Mouse (Mus musculus) heart, postnatal 0 days (tissue): ENCODE measurements around the gene Ppp2ca. TPM values are rescaled to one million over a fixed set of nuclear protein-coding genes. Genes with fewer than 3 reads are reported as not detected.

Experiments used
- ATAC-seq: fragments of 200-750 bp; cut with Nextera tagmentation; 2 replicates; pipeline ENCODE4 v1.8.0; 2017; ENCODE audit warnings: low read depth, moderate number of reproducible peaks, moderate library complexity; ENCODE audit not compliant: insufficient read depth
- DNase-seq: peaks from one replicate; pipeline ENCODE4 v3.0.0-alpha.2; 2016; ENCODE audit warnings: low spot score
- H3K27ac ChIP-seq: fragments of 300-500 bp; sonication (generic); 2 replicates; pipeline ENCODE4 v1.5.1; 2014; ENCODE audit warnings: low read depth, mild to moderate bottlenecking
- H3K27me3 ChIP-seq: fragments of 300-500 bp; sonication (generic); 2 replicates; pipeline ENCODE4 v1.6.1; 2014; ENCODE audit warnings: low read length, mixed read lengths; ENCODE audit not compliant: control insufficient read depth, insufficient read depth
- H3K36me3 ChIP-seq: fragments of 300-500 bp; sonication (generic); replicated peaks from 2 replicates; pipeline ENCODE4 v1.6.1; 2014; ENCODE audit warnings: low read length, mixed read lengths; ENCODE audit not compliant: control insufficient read depth, insufficient read depth
- H3K4me1 ChIP-seq: fragments of 300-500 bp; sonication (generic); 2 replicates; pipeline ENCODE4 v1.6.1; 2014; ENCODE audit warnings: antibody characterized with exemption; ENCODE audit not compliant: control insufficient read depth, insufficient read depth
- H3K4me2 ChIP-seq: fragments of 300-500 bp; sonication (generic); 2 replicates; pipeline ENCODE4 v1.6.1; 2014; ENCODE audit warnings: low read depth, mild to moderate bottlenecking, low read length, moderate library complexity
- H3K4me3 ChIP-seq: fragments of 300-500 bp; sonication (generic); 2 replicates; pipeline ENCODE4 v1.5.1; 2014; ENCODE audit warnings: low read depth, low read length
- H3K9ac ChIP-seq: fragments of 300-500 bp; sonication (generic); replicated peaks from 2 replicates; pipeline ENCODE4 v1.6.1; 2014; ENCODE audit warnings: low read depth, low read length, mixed read lengths
- H3K9me3 ChIP-seq: fragments of 300-500 bp; sonication (generic); replicated peaks from 2 replicates; pipeline ENCODE4 v1.6.1; 2016; ENCODE audit warnings: low read length; ENCODE audit not compliant: control insufficient read depth
- CTCF ChIP-seq: IDR thresholded peaks from 2 replicates; pipeline ENCODE4 v1.5.1; 2016; ENCODE audit warnings: antibody characterized with exemption, control low read depth, low read depth
- EP300 ChIP-seq: IDR thresholded peaks from 2 replicates; pipeline ENCODE4 v1.6.1; 2016; ENCODE audit warnings: antibody characterized with exemption, low read depth
- WGBS: fragments of 180-500 bp; shearing (Covaris S2); extraction: QIAGEN DNeasy Blood & Tissue Kit; methylation state at CpG from one replicate; pipeline ENCODE4 v1.1.7; 2014; 5-methylcytosine and 5-hydroxymethylcytosine counted together
- polyA plus RNA-seq: library from polyadenylated mRNA; unstranded; fragments of >200 nt; fragmentation: Nextera tagmentation; extraction: Ambion mirVana; gene quantifications from 2 replicates; pipeline ENCODE4 v1.2.1, GENCODE M21; 2015
- total RNA-seq: library from RNA; depleted of rRNA; stranded (reverse); fragments of >200 nt; gene quantifications from 2 replicates; pipeline ENCODE4 v1.2.3, GENCODE M21; 2014; ENCODE audit warnings: low replicate concordance; rRNA removed

Ppp2ca gene
- 68.0 and 77.5 TPM in 2 replicates for total RNA-seq
- 48.8 and 53.3 TPM in 2 replicates for polyA plus RNA-seq

GRCm38 (mm10) chr11:52098398-52098946 lies at the start of gene Ppp2ca:
Ppp2ca (plus strand) TSS chr11:52098681.
- H3K4me1 ChIP-seq = peaks cover 42% of the 10 kb centered on the region
- no peaks in the 10 kb centered on the region for H3K9me3 ChIP-seq
- TF ChIP-seq EP300 = no peak
- no peak for TF ChIP-seq CTCF
- peak; percentile 96 for ATAC-seq
- H3K27me3 ChIP-seq = no peaks in the 10 kb centered on the region
- H3K36me3 ChIP-seq = no peaks in the 10 kb centered on the region
- H3K9ac ChIP-seq = peak within 1 kb of the TSS; percentile 100
- WGBS = under 1% methylated on average over 49 of the region's 53 CpGs
- peak; percentile 99 for DNase-seq
- H3K4me3 ChIP-seq = peak within 1 kb of the TSS; percentile 96
- peak within 1 kb of the TSS; percentile 100 for H3K27ac ChIP-seq
- peak within 1 kb of the TSS; percentile 64 for H3K4me2 ChIP-seq

- no peak for DNase-seq
Measured at GRCm38 (mm10) chr11:52053371-52053770, 45.1 kb upstream of the Ppp2ca start.

DNA sequence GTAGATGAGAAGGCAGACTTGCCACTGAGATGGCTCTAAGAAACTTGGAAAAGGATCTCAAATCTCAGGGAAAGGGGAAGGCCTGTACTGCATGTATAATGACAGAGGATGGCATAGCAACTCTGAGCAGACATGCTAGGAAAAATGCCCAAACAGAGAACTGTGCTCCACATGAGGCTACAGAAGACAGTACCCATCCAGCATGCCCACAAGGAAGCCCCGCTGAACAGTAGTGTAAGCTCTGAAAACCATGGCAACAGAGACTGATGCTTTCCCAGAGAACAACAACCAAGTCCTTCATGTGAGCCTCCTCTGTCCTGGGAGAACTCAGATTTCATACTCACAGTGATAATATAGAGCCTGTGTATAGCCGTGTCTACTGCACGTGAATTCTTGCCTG lies 43.8 kb upstream of the Ppp2ca start:
- H3K4me1 ChIP-seq = peaks cover 13% of the 10 kb centered on the region
- H3K27me3 ChIP-seq = no peaks in the 10 kb centered on the region
- H3K27ac ChIP-seq = no peak overlapping the region
- no peak overlapping the region for H3K4me3 ChIP-seq
- H3K4me2 ChIP-seq = no peak overlapping the region
- TF ChIP-seq EP300 (no peak), CTCF (no peak)
- H3K9me3 ChIP-seq = no peaks in the 10 kb centered on the region
- H3K36me3 ChIP-seq = no peaks in the 10 kb centered on the region
- H3K9ac ChIP-seq = no peak overlapping the region
- ATAC-seq (no peak), DNase-seq (no peak)
- 88% methylated on average over 3 of the region's 3 CpGs for WGBS

More at GRCm38 (mm10) chr11:52053371-52053770, 45.1 kb upstream of the Ppp2ca start:
- peaks cover 13% of the 10 kb centered on the region for H3K4me1 ChIP-seq
- TF ChIP-seq EP300 = no peak
- TF ChIP-seq CTCF = no peak
- H3K9ac ChIP-seq = no peak overlapping the region
- no peak for ATAC-seq
- 47% methylated on average over 6 of the region's 6 CpGs for WGBS
- H3K4me2 ChIP-seq = no peak overlapping the region
- no peaks in the 10 kb centered on the region for H3K9me3 ChIP-seq
- no peaks in the 10 kb centered on the region for H3K27me3 ChIP-seq
- no peak overlapping the region for H3K4me3 ChIP-seq
- peak overlapping the region; percentile 46; the same call in 1 of the 2 replicates for H3K27ac ChIP-seq
- H3K36me3 ChIP-seq = no peaks in the 10 kb centered on the region

- no peak overlapping the region for H3K4me3 ChIP-seq
- DNase-seq (peak; percentile 72), ATAC-seq (peak; percentile 78)
- TF ChIP-seq EP300 = no peak
- TF ChIP-seq CTCF = no peak
- H3K27ac ChIP-seq = peak overlapping the region; percentile 65
- 27% methylated on average over 5 of the region's 5 CpGs for WGBS
- no peak overlapping the region for H3K4me2 ChIP-seq
- no peaks in the 10 kb centered on the region for H3K27me3 ChIP-seq
- H3K36me3 ChIP-seq = no peaks in the 10 kb centered on the region
- no peak overlapping the region for H3K9ac ChIP-seq
- H3K9me3 ChIP-seq = no peaks in the 10 kb centered on the region
- H3K4me1 ChIP-seq = peaks cover 13% of the 10 kb centered on the region
Measured at GRCm38 (mm10) chr11:52056198-52056597, 42.3 kb upstream of the Ppp2ca start.

GRCm38 (mm10) chr11:52059001-52059400 lies 39.5 kb upstream of the Ppp2ca start:
- WGBS = 54% methylated on average over 5 of the region's 5 CpGs
- no peak overlapping the region for H3K4me3 ChIP-seq
- no peak for ATAC-seq

DNA sequence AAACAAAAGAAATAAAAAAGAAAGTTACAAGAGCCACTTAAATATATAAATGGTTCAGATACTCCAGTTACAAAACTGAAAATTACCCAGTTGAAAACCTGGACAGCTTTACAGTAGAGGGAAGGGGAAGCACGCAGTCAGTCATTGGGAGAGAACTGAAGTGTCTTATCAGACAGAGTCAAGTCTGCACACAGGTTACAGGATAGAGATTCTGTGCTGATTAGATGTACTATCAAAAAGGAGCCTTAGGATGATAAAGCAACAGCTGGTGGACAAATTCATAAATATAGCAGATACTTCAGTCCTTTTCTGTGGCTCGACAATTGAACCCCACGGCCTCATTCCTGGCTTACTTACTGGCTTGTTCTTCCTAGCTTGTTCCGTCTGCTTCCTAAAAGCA lies 38.2 kb upstream of the Ppp2ca start:
- ATAC-seq (no peak), DNase-seq (no peak)
- Histone ChIP-seq H3K27ac (no peak overlapping the region), H3K9ac (no peak overlapping the region), H3K4me2 (no peak overlapping the region), H3K4me3 (no peak overlapping the region), H3K4me1 (no peaks in the 10 kb centered on the region; the same call in 1 of the 2 replicates), H3K9me3 (no peaks in the 10 kb centered on the region), H3K36me3 (no peaks in the 10 kb centered on the region), H3K27me3 (no peaks in the 10 kb centered on the region)
- TF ChIP-seq CTCF (no peak), EP300 (no peak)
- WGBS = 90% methylated on average over 4 of the region's 4 CpGs

More at GRCm38 (mm10) chr11:52059001-52059400, 39.5 kb upstream of the Ppp2ca start:
- no peaks in the 10 kb centered on the region for H3K36me3 ChIP-seq
- peaks cover 2% of the 10 kb centered on the region; the same call in 1 of the 2 replicates for H3K4me1 ChIP-seq
- H3K4me2 ChIP-seq = no peak overlapping the region
- no peak overlapping the region for H3K9ac ChIP-seq
- no peak overlapping the region for H3K27ac ChIP-seq
- H3K9me3 ChIP-seq = no peaks in the 10 kb centered on the region
- no peaks in the 10 kb centered on the region for H3K27me3 ChIP-seq
- DNase-seq = no peak
- TF ChIP-seq CTCF (no peak), EP300 (no peak)
